Mouse (Mus musculus): ENCODE data around the gene Pira2. TPM values are rescaled to one million over a fixed set of nuclear protein-coding genes. Genes with fewer than 3 reads are reported as not detected.
"Not testable (repeated sequence)": the region's sequence is repeated elsewhere in the genome, so short reads cannot be mapped to it uniquely, and the experiment has no call there.

Pira2 gene
- 0.06 TPM in 1 of 2 replicates, not detected in the other for polyA plus RNA-seq (2015; fragmentation: Nextera tagmentation; extraction: Ambion mirVana)

GRCm38 (mm10) chr7:3844951-3845350 lies at the start of gene Pira2:
Gene Pira2, minus strand, starts transcription at chr7:3845051.
- H3K27me3 ChIP-seq; H3K27ac ChIP-seq; H3K9me3 ChIP-seq; H3K4me2 ChIP-seq; ATAC-seq (ENCODE audit: low FRiP score); H3K4me1 ChIP-seq (replicated peaks); H3K36me3 ChIP-seq; H3K4me3 ChIP-seq; H3K9ac ChIP-seq: not testable (repeated sequence)
- no CpG with 5 or more reads among the region's 2 CpGs for whole genome bisulfite sequencing

DNA sequence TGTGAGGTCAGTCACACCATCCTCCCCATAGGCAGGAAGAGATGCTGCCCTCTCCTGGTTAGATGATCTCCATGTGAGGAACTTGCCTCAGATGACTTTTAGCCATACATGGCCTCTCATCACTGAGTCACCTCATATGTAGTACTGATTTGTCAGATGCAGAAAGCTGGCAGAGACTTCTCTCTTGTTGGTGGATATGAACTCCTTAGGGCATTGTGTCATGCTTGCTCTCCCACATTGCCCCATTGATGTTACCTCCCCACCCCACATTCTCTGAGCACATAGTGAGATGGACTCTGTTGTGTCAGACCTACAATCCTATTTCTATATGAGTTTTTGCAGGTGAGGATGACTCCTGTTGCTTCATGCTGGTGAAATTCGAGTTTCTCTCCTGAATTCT lies 30.2 kb upstream of the Pira2 start:
- H3K4me2 ChIP-seq; H3K36me3 ChIP-seq; H3K9ac ChIP-seq; H3K27ac ChIP-seq; H3K4me1 ChIP-seq (replicated peaks); ATAC-seq (ENCODE audit: low FRiP score); H3K9me3 ChIP-seq; H3K27me3 ChIP-seq; H3K4me3 ChIP-seq: not testable (repeated sequence)
- WGBS, result no CpG with 5 or more reads among the region's 1 CpGs

GRCm38 (mm10) chr7:3837854-3838253 lies 7.0 kb downstream of the Pira2 start:
- not testable (repeated sequence) for H3K4me3 ChIP-seq; H3K27me3 ChIP-seq; ATAC-seq (ENCODE audit: low FRiP score); H3K9ac ChIP-seq; H3K4me2 ChIP-seq; H3K27ac ChIP-seq; H3K9me3 ChIP-seq; H3K36me3 ChIP-seq; H3K4me1 ChIP-seq (replicated peaks)
- WGBS, result no CpG with 5 or more reads among the region's 1 CpGs

DNA sequence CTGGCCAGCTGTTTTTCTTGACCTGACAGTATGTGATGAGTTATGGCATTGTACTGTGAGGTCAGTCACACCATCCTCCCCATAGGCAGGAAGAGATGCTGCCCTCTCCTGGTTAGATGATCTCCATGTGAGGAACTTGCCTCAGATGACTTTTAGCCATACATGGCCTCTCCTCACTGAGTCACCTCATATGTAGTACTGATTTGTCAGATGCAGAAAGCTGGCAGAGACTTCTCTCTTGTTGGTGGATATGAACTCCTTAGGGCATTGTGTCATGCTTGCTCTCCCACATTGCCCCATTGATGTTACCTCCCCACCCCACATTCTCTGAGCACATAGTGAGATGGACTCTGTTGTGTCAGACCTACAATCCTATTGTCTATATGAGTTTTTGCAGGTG lies 14.2 kb downstream of the Pira2 start:
- not testable (repeated sequence) for H3K27ac ChIP-seq

DNA sequence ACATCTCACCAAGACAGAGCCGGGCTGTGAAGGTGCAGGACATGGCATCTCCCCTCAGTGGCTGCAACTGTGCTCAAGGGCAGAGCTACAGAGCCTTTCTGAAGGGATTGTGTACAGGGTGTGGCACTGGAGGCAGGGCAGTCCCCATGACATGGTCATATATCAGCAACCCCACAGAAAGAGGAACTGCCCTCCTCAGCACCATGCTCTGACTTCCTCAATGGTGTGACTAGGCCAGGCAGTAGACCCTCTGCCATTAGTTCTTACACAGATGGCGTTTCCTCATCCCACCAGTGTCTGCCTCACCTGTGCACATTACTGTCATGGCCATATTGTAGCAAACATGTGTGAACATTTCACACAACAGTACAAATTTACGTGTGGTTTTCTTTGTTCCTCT lies 19.3 kb downstream of the Pira2 start, which contains the start of gene Gm15448:
Gene Gm15448 (minus strand): TSS at position 89 of the 400 bp plus-strand sequence.
- not testable (repeated sequence) for H3K27me3 ChIP-seq; ATAC-seq (ENCODE audit: low FRiP score); H3K4me2 ChIP-seq; H3K27ac ChIP-seq; H3K4me1 ChIP-seq (replicated peaks); H3K4me3 ChIP-seq; H3K9me3 ChIP-seq; H3K9ac ChIP-seq; H3K36me3 ChIP-seq
- 64% methylated on average over 1 of the region's 3 CpGs for WGBS

More for the DNA sequence above, 14.2 kb downstream of the Pira2 start:
- H3K9ac ChIP-seq; H3K27me3 ChIP-seq; H3K4me1 ChIP-seq (replicated peaks); ATAC-seq (ENCODE audit: low FRiP score); H3K4me2 ChIP-seq; H3K9me3 ChIP-seq; H3K36me3 ChIP-seq; H3K4me3 ChIP-seq: not testable (repeated sequence)

DNA sequence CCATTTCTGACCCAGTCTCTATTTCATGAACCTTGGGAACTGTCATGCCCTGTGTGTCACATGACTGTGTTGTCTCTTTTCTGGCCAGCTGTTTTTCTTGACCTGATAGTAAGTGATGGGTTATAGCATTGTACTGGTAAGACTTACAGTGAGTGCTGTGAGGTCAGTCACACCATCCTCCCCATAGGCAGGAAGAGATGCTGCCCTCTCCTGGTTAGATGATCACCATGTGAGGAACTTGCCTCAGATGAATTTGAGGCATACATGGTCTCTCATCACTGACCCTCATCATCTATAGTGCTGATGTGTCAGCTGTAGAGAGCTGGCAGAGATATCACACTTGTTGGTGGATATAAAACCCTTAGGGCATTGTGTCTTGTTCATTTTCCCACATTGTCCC lies 32.9 kb downstream of the Pira2 start:
- not testable (repeated sequence) for ATAC-seq (ENCODE audit: low FRiP score)

DNA sequence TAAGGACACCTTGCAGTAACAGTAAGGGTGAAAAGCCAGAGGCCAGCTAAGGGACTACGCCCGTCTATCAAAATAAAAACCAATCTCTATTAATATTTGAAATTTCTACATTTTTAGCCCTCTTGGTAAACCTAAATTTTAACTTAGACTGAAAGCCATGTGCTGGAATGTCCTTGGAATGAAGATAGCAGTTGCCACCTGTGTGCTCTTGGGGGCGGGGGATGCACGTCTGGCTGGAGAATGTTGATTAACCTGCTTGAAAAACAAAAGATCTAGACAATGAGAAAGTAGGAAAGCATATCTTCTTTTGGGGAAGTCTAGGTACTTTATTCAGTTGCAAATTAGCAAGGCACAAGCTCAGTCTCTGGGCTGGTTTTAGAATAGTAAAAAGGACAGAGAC lies 41.9 kb downstream of the Pira2 start:
- not testable (repeated sequence) for H3K27me3 ChIP-seq; H3K36me3 ChIP-seq; H3K9me3 ChIP-seq; H3K4me2 ChIP-seq; H3K4me1 ChIP-seq (replicated peaks); ATAC-seq (ENCODE audit: low FRiP score); H3K9ac ChIP-seq; H3K27ac ChIP-seq; H3K4me3 ChIP-seq
- 86% methylated on average over 4 of the region's 4 CpGs for WGBS

More for the DNA sequence above, 32.9 kb downstream of the Pira2 start:
- not testable (repeated sequence) for H3K4me3 ChIP-seq; H3K4me2 ChIP-seq; H3K36me3 ChIP-seq; H3K27ac ChIP-seq; H3K9ac ChIP-seq; H3K27me3 ChIP-seq; H3K9me3 ChIP-seq; H3K4me1 ChIP-seq (replicated peaks)

DNA sequence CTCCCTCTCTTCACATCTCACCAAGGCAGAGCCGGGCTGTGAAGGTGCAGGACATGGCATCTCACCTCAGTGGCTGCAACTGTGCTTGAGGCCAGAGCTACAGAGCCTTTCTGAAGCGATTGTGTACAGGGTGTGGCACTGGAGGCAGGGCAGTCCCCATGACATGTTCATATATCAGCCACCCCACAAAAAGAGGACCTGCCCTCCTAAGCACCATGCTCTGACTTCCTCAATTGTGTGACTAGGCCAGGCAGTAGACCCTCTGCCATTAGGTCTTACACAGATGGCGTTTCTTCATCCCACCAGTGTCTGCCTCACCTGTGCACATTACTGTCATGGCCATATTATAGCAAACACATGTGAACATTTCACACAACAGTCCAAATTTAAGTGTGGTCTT lies 44.9 kb downstream of the Pira2 start:
- H3K36me3 ChIP-seq, result not testable (repeated sequence)

DNA sequence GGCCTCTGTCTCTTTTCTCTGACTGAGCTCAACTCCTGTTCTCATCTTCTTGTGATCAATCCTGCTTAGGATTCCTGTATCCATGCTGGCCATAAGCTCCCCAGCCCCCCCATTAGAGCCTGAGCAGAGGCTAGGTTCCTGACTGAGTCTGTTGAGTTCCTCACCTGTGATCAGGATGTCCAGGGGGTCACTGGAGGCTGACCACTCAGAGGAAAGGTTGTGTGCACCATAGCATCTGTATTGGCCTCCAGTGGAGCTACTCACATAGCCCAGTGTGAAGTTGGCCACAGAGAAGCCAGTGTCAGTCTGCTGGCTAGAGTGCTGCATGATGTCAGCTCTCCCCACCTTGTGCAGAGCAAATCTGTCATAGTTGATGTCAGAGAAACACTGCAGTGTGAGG lies 48.6 kb downstream of the Pira2 start:
- not testable (repeated sequence) for H3K9me3 ChIP-seq; H3K4me3 ChIP-seq; H3K36me3 ChIP-seq; H3K9ac ChIP-seq; H3K27ac ChIP-seq; H3K4me2 ChIP-seq; H3K4me1 ChIP-seq (replicated peaks); ATAC-seq (ENCODE audit: low FRiP score); H3K27me3 ChIP-seq

More for the DNA sequence above, 44.9 kb downstream of the Pira2 start:
- H3K9me3 ChIP-seq; H3K27ac ChIP-seq; H3K4me1 ChIP-seq (replicated peaks); ATAC-seq (ENCODE audit: low FRiP score); H3K27me3 ChIP-seq; H3K4me2 ChIP-seq; H3K4me3 ChIP-seq; H3K9ac ChIP-seq: not testable (repeated sequence)
- 77% methylated on average over 3 of the region's 3 CpGs for WGBS

Other genes with a start within 250 kb of the Pira2 start
- gene Oscar, start 228.9 kb downstream of the Pira2 start, polyA plus RNA-seq (2015; fragmentation: Nextera tagmentation; extraction: Ambion mirVana), result 0.35 and 0.39 TPM in 2 replicates
- gene Ndufa3, start 227.7 kb downstream of the Pira2 start, polyA plus RNA-seq (2015; fragmentation: Nextera tagmentation; extraction: Ambion mirVana), result 481 and 487 TPM in 2 replicates
- 32.9 and 37.4 TPM in 2 replicates for gene Tfpt, start 215.1 kb downstream of the Pira2 start, polyA plus RNA-seq (2015; fragmentation: Nextera tagmentation; extraction: Ambion mirVana)
- 99.1 and 105 TPM in 2 replicates for gene Prpf31, start 215.1 kb downstream of the Pira2 start, polyA plus RNA-seq (2015; fragmentation: Nextera tagmentation; extraction: Ambion mirVana)
- gene Cnot3, start 199.8 kb downstream of the Pira2 start, polyA plus RNA-seq (2015; fragmentation: Nextera tagmentation; extraction: Ambion mirVana), result 47.1 and 49.9 TPM in 2 replicates
- gene Leng1, start 179.2 kb downstream of the Pira2 start, polyA plus RNA-seq (2015; fragmentation: Nextera tagmentation; extraction: Ambion mirVana), result 15.8 and 16.3 TPM in 2 replicates
- gene Tmc4, start 167.5 kb downstream of the Pira2 start, polyA plus RNA-seq (2015; fragmentation: Nextera tagmentation; extraction: Ambion mirVana), result 4.7 and 5.8 TPM in 2 replicates
- gene Tsen34, start 152.2 kb downstream of the Pira2 start, polyA plus RNA-seq (2015; fragmentation: Nextera tagmentation; extraction: Ambion mirVana), result 233 and 242 TPM in 2 replicates
- 64.3 and 69.0 TPM in 2 replicates for gene Mboat7, start 151.5 kb downstream of the Pira2 start, polyA plus RNA-seq (2015; fragmentation: Nextera tagmentation; extraction: Ambion mirVana)
- gene Rps9, start 141.1 kb downstream of the Pira2 start, polyA plus RNA-seq (2015; fragmentation: Nextera tagmentation; extraction: Ambion mirVana), result 948 and 980 TPM in 2 replicates
- 0.25 and 0.32 TPM in 2 replicates for gene Pirb, start 124.7 kb downstream of the Pira2 start, polyA plus RNA-seq (2015; fragmentation: Nextera tagmentation; extraction: Ambion mirVana)
- gene Gm15448, start 19.4 kb downstream of the Pira2 start, polyA plus RNA-seq (2015; fragmentation: Nextera tagmentation; extraction: Ambion mirVana), result not detected in 2 replicates
- not detected in 2 replicates for gene Gm14548, start 53.1 kb upstream of the Pira2 start, polyA plus RNA-seq (2015; fragmentation: Nextera tagmentation; extraction: Ambion mirVana)
- not detected in 2 replicates for gene Lilra6, start 70.5 kb upstream of the Pira2 start, polyA plus RNA-seq (2015; fragmentation: Nextera tagmentation; extraction: Ambion mirVana)
- gene Lair1, start 218.2 kb upstream of the Pira2 start, polyA plus RNA-seq (2015; fragmentation: Nextera tagmentation; extraction: Ambion mirVana), result 2.8 and 4.1 TPM in 2 replicates

Measured in hindbrain, embryonic 13.5 days (tissue).